Mouse (Mus musculus) adrenal gland, postnatal 10 days (tissue): ENCODE data around the gene Pom121l2. TPM values are rescaled to one million over a fixed set of nuclear protein-coding genes. Genes with fewer than 3 reads are reported as not detected.

Experiments
- microRNA-seq: library from miRNA; unstranded; fragments of <30 nt; microRNA quantifications from one replicate; pipeline ENCODE4 v1.2.0, GENCODE M21; 2021
- total RNA-seq, 2 experiments: library from RNA; stranded (reverse); gene quantifications; 2 replicates each; pipeline ENCODE4 v1.2.3; 2021

Gene Pom121l2
- total RNA-seq, 2 experiments from 2014 or later = not detected

Small RNA genes lying within 50 kb of the gene (microRNA-seq; reads per million reads assigned to microRNA genes)
- gene Gm44390 = not detected

Other genes starting within 250 kb of the Pom121l2 start
- 10 to 100 TPM; 63.1 to 70.2 TPM for gene Hist1h4j, start 246.1 kb upstream of the Pom121l2 start, total RNA-seq
- gene Hist1h4k, start 230.7 kb upstream of the Pom121l2 start, total RNA-seq = 100 to 1,000 TPM; 688 to 818 TPM
- 100 to 1,000 TPM; 111 to 143 TPM for gene Hist1h2ak, start 227.4 kb upstream of the Pom121l2 start, total RNA-seq
- gene Hist1h2bn, start 227.1 kb upstream of the Pom121l2 start, total RNA-seq = 100 to 1,000 TPM; 174 to 201 TPM
- 100 to 1,000 TPM; 179 to 219 TPM for gene Hist1h1b, start 200.6 kb upstream of the Pom121l2 start, total RNA-seq
- gene Hist1h3i, start 197.8 kb upstream of the Pom121l2 start, total RNA-seq = 100 to 1,000 TPM; 296 to 332 TPM
- gene Hist1h2an, start 194.0 kb upstream of the Pom121l2 start, total RNA-seq = 10 to 100 TPM; 69.2 to 73.2 TPM
- gene Hist1h2bp, start 193.7 kb upstream of the Pom121l2 start, total RNA-seq = 100 to 1,000 TPM; 111 to 134 TPM
- gene Hist1h2bq, start 171.0 kb upstream of the Pom121l2 start, total RNA-seq = 100 to 1,000 TPM; 207 to 275 TPM
- not detected for gene Hist1h2ao, start 170.7 kb upstream of the Pom121l2 start, total RNA-seq
- gene Hist1h4m, start 169.4 kb upstream of the Pom121l2 start, total RNA-seq = 100 to 1,000 TPM; 590 to 593 TPM
- 100 to 1,000 TPM in 1 of 2 experiments, 10 to 100 TPM in 1; 81.5 to 146 TPM for gene Hist1h4n, start 149.0 kb upstream of the Pom121l2 start, total RNA-seq
- 100 to 1,000 TPM; 430 to 536 TPM for gene Hist1h2ap, start 147.7 kb upstream of the Pom121l2 start, total RNA-seq
- gene Hist1h2br, start 147.5 kb upstream of the Pom121l2 start, total RNA-seq = 100 to 1,000 TPM; 207 to 269 TPM
- gene Zfp184, start 36.1 kb upstream of the Pom121l2 start, total RNA-seq = 1 to 10 TPM; 2.0 to 2.4 TPM
- not detected for gene Prss16, start 28.5 kb downstream of the Pom121l2 start, total RNA-seq
- 100 to 1,000 TPM; 239 to 319 TPM for gene Hist1h2ah, start 54.4 kb downstream of the Pom121l2 start, total RNA-seq
- 100 to 1,000 TPM; 299 to 338 TPM for gene Hist1h2bk, start 54.7 kb downstream of the Pom121l2 start, total RNA-seq
- 100 to 1,000 TPM; 136 to 154 TPM for gene Hist1h4i, start 60.2 kb downstream of the Pom121l2 start, total RNA-seq
- 100 to 1,000 TPM; 237 to 260 TPM for gene Hist1h2ag, start 61.8 kb downstream of the Pom121l2 start, total RNA-seq
- 100 to 1,000 TPM; 170 to 209 TPM for gene Hist1h2bj, start 62.0 kb downstream of the Pom121l2 start, total RNA-seq
- gene Vmn1r188, start 103.2 kb downstream of the Pom121l2 start, total RNA-seq = not detected
- not detected for gene Vmn1r189, start 124.6 kb downstream of the Pom121l2 start, total RNA-seq
- not detected for gene Vmn1r191, start 202.8 kb downstream of the Pom121l2 start, total RNA-seq
- gene Vmn1r192, start 209.9 kb downstream of the Pom121l2 start, total RNA-seq = not detected
- gene Vmn1r193, start 242.0 kb downstream of the Pom121l2 start, total RNA-seq = not detected